Mouse (Mus musculus): ENCODE results near the gene Scn10a.

Scn10a gene

DNA sequence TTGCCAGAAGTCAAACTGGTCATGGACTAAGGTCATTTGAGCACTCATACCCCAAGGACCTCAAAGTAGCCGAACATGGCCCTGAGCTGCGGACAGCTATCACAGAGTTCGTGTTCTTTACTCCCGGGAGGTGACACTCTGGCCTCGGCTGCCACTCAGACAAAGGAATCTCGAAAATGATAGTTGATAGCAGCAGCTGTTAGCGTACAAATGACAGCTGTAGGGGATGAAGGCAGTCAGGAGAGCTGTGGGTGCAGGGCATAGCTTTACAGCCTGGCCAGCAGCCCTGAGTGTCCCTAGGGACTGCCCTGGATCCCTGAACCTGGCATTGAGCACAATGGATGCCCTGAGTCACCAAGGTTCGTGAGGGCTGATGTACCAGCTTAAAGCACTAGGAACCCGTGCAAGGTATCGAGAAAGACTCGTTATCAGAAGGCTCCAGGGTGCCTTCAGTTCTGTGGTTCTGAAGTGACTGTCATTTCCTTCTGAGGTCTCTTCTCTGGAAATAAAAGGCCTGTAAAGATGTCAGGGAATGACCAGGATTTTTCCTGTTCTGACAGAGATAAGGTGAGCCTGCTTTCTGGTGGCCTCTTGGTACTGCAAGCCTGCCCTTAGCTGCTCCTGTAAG, 84.8 kb downstream of the Scn10a start:
- no peak for DNase-seq (ENCODE audit: extremely low spot score, low spot score)

DNA sequence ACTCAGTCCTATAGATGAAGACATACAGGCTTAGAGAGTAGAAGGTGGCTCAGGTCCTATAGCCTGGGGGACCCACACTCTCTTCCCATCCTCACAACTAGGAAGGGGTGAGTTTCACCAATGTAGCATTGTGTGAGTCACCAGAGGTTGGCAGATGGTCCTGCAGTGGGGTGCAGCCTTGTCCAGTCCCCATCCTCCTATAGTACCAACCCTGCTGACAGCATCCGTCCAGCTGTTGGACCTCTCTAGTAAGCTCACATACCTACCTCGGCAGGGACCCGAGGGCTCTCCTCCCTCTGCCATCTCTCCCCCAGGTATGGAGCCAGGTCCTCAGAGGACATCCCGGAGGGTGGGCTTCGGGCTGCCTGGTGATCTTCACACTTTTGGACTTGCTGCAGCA, 85.6 kb downstream of the Scn10a start:
- DNase-seq (ENCODE audit: extremely low spot score, low spot score) = no peak

DNA sequence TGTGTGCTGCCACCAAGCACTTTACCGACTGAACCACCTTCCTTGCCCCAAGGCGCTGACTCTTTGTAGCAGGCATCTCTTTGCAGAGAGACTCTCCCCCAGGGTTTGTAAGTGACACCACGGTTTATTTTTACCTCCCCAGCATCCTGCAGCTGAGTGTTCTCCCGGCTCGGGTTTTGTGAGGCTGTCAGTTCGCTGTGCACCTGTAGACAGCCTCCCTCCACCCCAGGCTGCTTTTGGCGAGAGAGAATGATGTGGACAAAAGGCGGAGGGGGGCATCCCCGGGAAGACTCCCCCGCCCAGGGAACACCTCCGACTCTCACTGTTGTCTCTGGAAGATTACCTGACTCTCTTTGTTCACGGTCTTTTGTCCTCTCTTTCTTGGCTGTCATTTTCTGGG, 86.3 kb downstream of the Scn10a start:
- DNase-seq (ENCODE audit: extremely low spot score, low spot score) = no peak

- peak; percentile 29 for DNase-seq (ENCODE audit: extremely low spot score, low spot score)
Measured at GRCm38 (mm10) chr9:119631899-119632533, 87.1 kb downstream of the Scn10a start.

GRCm38 (mm10) chr9:119631393-119631898, 87.7 kb downstream of the Scn10a start:
- peak; percentile 16 for DNase-seq (ENCODE audit: extremely low spot score, low spot score)

DNA sequence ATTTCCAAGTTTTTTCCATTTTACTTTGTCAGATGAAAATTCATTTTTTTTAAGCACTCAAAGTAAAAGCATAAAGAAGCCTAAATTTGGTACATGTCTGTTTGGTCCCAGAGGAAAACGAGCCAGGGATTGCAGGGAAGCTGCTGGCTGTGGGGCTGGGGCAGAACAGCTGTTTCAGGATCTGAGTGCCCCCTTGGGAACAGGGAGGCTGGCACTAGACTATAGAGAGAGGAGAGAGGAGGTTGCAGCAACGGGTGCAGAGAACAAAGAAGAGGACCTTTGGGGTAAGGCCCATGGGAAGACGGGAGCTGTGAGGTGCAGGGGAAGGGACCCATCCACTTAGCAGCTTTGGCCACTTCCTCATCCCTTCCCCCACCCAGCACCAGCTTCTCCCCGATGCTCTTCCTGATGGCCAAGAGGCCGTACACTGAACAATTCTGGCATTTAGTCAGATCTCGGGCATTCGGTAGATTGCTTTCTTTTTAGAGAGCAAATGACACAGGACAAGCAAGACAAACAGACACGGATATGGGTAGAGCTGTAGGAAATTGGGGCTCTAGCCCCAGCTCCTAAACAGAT, 90.3 kb downstream of the Scn10a start:
- DNase-seq (ENCODE audit: extremely low spot score, low spot score) = no peak

GRCm38 (mm10) chr9:119627227-119627626, 91.9 kb downstream of the Scn10a start:
- DNase-seq (ENCODE audit: extremely low spot score, low spot score) = no peak

DNA sequence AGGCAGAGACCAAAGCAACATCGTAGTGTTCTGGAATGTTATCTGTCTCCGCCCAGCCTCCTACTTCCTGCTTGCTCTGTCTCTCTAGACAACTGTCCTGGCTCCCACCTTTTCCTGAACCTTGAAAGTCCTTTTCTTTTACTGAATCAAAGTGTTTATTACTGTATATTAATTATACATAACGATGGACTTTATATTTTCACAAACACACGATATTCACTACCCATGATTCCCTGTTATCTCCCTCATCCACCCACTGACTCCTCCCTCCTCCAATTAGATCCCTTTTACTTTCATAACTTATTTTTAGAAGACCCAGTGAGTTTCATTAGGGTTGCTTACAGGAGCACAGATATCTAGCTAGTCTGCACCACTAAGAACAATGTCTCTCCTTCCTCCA, 95.0 kb downstream of the Scn10a start:
- no peak for DNase-seq (ENCODE audit: extremely low spot score, low spot score)

GRCm38 (mm10) chr9:119614798-119615197, 104.3 kb downstream of the Scn10a start:
- no peak for DNase-seq (ENCODE audit: extremely low spot score, low spot score)

DNA sequence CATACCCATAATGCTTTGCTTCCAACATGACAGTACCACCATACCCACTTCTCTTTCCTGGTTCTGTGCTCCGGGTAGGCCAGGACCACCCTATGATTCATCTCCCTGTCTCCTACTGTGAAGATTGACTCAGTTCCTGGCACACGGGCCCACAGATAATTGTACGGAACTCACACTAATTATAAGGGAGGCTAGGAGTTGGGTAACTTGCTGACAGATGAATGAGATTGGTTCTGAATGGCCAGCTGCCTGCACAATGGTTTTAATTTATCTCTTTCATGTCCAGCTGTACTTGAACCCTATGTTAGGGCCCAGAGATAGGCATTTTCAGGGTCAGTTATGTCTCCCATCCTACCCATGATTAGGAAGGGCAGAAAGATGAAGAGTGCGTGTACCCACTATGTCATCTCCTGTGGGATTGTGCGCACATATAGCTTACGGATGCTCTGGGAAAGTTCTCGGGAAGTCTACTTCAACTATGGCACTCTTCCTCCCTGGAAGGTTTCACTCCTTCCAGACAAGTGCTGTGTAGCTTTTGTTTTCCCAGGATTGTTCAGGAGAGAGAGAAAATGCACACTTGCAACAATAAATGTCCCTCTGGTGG, 108.5 kb downstream of the Scn10a start:
- no peak for DNase-seq (ENCODE audit: extremely low spot score, low spot score)

- DNase-seq (ENCODE audit: extremely low spot score, low spot score) = no peak
Measured at GRCm38 (mm10) chr9:119606906-119607305, 112.2 kb downstream of the Scn10a start.

GRCm38 (mm10) chr9:119604607-119605006, 114.5 kb downstream of the Scn10a start:
- no peak for DNase-seq (ENCODE audit: extremely low spot score, low spot score)

DNA sequence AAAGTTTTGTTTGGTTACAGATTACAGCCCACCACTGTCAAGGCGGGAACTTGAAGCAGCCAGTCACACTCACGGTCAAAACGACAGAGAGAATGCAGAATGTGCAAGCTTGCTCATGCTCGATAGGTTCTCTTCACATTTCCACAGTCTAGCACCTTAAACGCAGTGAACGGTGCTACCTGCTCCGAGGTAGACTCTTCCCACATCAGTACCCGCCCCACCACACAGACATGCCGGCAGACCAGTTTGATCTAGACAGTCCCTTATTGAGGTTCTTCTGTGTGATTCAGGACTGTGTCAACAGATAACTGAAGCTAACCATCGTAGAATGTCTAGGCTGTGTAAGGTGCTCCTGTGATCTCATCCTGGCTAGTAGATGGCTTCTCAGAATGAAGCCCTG, 120.6 kb downstream of the Scn10a start:
- no peak for DNase-seq (ENCODE audit: extremely low spot score, low spot score)

- DNase-seq (ENCODE audit: extremely low spot score, low spot score) = no peak
Measured at GRCm38 (mm10) chr9:119597332-119597731, 121.8 kb downstream of the Scn10a start.

DNA sequence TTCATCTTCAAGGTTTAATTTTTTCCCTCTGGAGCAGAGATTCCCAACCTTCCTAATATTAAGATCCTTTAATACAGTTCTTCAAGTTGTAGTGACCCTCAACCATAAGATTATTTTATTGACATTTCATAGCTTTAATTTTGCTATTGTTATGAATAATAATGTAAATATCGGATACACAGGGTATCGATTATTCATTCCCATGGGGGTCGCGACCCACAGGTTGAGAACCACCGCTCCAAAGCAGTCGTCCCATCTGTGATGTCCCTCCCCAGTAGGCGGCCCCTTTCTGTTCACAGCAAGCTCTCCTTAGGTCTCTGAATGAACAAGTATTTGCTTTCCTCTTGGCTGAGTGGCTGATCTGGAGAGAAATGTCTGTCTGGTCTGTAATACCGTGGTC, 129.5 kb downstream of the Scn10a start:
- DNase-seq (ENCODE audit: extremely low spot score, low spot score) = no peak

- no peak for DNase-seq (ENCODE audit: extremely low spot score, low spot score)
Measured at GRCm38 (mm10) chr9:119588763-119589449, 130.2 kb downstream of the Scn10a start.

DNA sequence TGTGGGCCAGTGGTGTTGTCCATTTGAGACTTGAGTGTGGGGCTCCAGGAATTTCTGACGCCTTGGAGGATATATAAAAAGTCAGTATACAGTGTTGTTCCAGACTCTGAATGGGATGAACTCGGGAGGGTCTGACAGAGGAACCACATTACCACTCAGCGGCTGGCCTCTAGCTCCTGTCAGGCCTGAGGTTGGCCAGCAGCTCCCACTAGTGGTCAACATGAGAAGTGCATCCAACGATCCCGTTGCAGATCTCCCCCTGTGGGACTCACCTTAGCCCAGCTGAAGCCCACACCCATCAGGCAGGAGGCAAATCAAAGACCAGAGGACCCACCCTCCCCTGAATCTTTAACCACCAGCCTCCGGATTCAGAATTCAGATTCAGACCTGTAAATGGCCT, 138.5 kb downstream of the Scn10a start:
- peak; percentile 84 for DNase-seq (ENCODE audit: extremely low spot score, low spot score)

GRCm38 (mm10) chr9:119580187-119580586, 138.9 kb downstream of the Scn10a start:
- DNase-seq (ENCODE audit: extremely low spot score, low spot score) = no peak

- DNase-seq (ENCODE audit: extremely low spot score, low spot score) = no peak
Measured at GRCm38 (mm10) chr9:119578636-119579438, 140.3 kb downstream of the Scn10a start, which contains the start of gene Scn5a. Scn5a (minus strand) TSS chr9:119579016.

DNA sequence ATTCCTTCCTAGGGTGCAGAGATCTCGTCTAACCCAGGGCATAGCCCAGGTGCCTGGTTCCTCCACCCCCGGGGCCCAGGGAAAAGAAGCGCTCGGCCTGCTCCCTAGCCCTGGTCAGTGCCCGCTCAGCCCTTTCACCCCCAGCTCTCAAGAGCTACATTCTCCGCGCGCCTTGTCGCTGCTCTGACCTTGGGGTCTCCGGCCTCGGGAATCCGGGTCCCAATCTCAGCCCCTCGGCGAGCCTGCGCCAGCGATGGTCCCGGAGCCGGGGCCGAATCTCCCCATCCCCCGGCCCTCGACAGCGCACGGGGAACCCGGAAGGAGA, 140.8 kb downstream of the Scn10a start:
- DNase-seq (ENCODE audit: extremely low spot score, low spot score) = no peak

DNA sequence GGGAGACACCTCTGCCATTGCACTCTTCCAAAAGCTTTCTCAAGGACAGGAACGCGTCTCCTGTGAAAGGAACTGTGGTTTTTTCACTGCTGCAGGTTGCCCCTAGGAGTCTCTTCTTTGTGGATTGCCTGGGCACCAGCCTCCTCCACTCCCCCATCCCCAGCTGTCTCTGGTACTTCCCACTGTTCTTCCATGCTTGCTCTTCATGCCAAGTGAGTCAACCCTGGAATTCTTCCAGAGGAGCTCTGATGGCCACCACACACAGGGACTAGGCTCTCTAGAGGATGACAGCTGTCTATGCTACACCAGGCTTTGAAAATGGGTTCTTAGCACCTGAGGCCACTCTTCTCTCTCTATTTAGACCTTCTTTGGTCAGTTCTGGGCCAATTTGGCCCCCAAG, 142.1 kb downstream of the Scn10a start:
- DNase-seq (ENCODE audit: extremely low spot score, low spot score) = no peak
